Mouse (Mus musculus) ES-E14 (cell line): ENCODE measurements around the gene Ctc1. TPM values are rescaled to one million over a fixed set of nuclear protein-coding genes. Genes with fewer than 3 reads are reported as not detected.

Experiments
- DNase-seq: peaks from one replicate; pipeline ENCODE4 v3.0.0-alpha.2; 2013; ENCODE audit warnings: low read depth, low spot score
- H3K27ac ChIP-seq: 2 replicates; pipeline ENCODE4 v1.5.1; 2012; ENCODE audit warnings: low read depth, mild to moderate bottlenecking, low read length, moderate library complexity, mixed read lengths; ENCODE audit not compliant: poor library complexity, insufficient read depth, severe bottlenecking
- H3K36me3 ChIP-seq: 2 replicates; pipeline ENCODE4 v1.6.1; 2012; ENCODE audit warnings: mild to moderate bottlenecking, low read length, moderate library complexity, mixed read lengths; ENCODE audit not compliant: control insufficient read depth, poor library complexity, insufficient read depth, severe bottlenecking
- H3K4me1 ChIP-seq, 2 experiments: fragments of 150-350 bp in 1 of 2; sonication (generic) in 1 of 2; 2 replicates each; pipeline ENCODE4 v1.6.1; 2012; ENCODE audit warnings: low read length in 2 of 2, mild to moderate bottlenecking in 1 of 2, mixed read lengths in 1 of 2; ENCODE audit not compliant: control insufficient read depth in 2 of 2, insufficient read depth in 2 of 2, poor library complexity in 1 of 2
- H3K4me3 ChIP-seq, 2 experiments: fragments of 150-350 bp in 1 of 2; sonication (generic) in 1 of 2; 2 replicates each; pipeline ENCODE4 v1.5.1; 2012; ENCODE audit warnings: low read length in 2 of 2, low read depth in 1 of 2, mild to moderate bottlenecking in 1 of 2, mixed read lengths in 1 of 2; ENCODE audit not compliant: insufficient read depth in 1 of 2, poor library complexity in 1 of 2, severe bottlenecking in 1 of 2
- H3K9ac ChIP-seq: 2 replicates; pipeline ENCODE4 v1.6.1; 2012; ENCODE audit warnings: low read depth, mild to moderate bottlenecking, low read length, mixed read lengths; ENCODE audit not compliant: poor library complexity, insufficient read depth, severe bottlenecking
- H3K9me3 ChIP-seq: fragments of 150-350 bp; sonication (generic); 2 replicates; pipeline ENCODE4 v1.6.1; 2012; ENCODE audit warnings: low read depth, mild to moderate bottlenecking, low read length; ENCODE audit not compliant: control insufficient read depth, insufficient read depth
- CHD2 ChIP-seq: IDR thresholded peaks from 2 replicates; pipeline ENCODE4 v1.6.1; 2014; ENCODE audit warnings: mild to moderate bottlenecking, low read depth, low read length, inconsistent platforms
- HCFC1 ChIP-seq: IDR thresholded peaks from 2 replicates; pipeline ENCODE4 v1.6.1; 2012; ENCODE audit warnings: low read length, inconsistent platforms, borderline replicate concordance; ENCODE audit not compliant: insufficient read depth
- MAFK ChIP-seq: IDR thresholded peaks from 2 replicates; pipeline ENCODE4 v1.6.1; 2014; ENCODE audit warnings: mild to moderate bottlenecking, low read depth, low read length, inconsistent platforms; ENCODE audit not compliant: insufficient read depth
- ZC3H11A ChIP-seq: IDR thresholded peaks from 2 replicates; pipeline ENCODE4 v1.6.1; 2012; ENCODE audit warnings: low read depth, mild to moderate bottlenecking, inconsistent platforms, low read length, borderline replicate concordance
- ZNF384 ChIP-seq: IDR thresholded peaks from 2 replicates; pipeline ENCODE4 v1.6.1; 2012; ENCODE audit warnings: low read depth, low read length, inconsistent platforms
- in situ Hi-C, 2 experiments: fragments of 600-800 bp; cut with MboI; formaldehyde crosslinking; loops; one replicate each; pipeline ENCODE4 v1.15.1; 2025; ENCODE audit warnings: low sequenced_read_pairs in 2 of 2, inconsistent platforms in 1 of 2; ENCODE audit not compliant: unreplicated experiment in 2 of 2
- total RNA-seq: library from RNA; depleted of rRNA; stranded (reverse); fragments of 300-350 nt; gene quantifications from 2 replicates; pipeline ENCODE4 v1.2.3, GENCODE M21; 2012; rRNA removed

The Ctc1 gene
- total RNA-seq: 50.9 and 79.5 TPM in 2 replicates

DNA sequence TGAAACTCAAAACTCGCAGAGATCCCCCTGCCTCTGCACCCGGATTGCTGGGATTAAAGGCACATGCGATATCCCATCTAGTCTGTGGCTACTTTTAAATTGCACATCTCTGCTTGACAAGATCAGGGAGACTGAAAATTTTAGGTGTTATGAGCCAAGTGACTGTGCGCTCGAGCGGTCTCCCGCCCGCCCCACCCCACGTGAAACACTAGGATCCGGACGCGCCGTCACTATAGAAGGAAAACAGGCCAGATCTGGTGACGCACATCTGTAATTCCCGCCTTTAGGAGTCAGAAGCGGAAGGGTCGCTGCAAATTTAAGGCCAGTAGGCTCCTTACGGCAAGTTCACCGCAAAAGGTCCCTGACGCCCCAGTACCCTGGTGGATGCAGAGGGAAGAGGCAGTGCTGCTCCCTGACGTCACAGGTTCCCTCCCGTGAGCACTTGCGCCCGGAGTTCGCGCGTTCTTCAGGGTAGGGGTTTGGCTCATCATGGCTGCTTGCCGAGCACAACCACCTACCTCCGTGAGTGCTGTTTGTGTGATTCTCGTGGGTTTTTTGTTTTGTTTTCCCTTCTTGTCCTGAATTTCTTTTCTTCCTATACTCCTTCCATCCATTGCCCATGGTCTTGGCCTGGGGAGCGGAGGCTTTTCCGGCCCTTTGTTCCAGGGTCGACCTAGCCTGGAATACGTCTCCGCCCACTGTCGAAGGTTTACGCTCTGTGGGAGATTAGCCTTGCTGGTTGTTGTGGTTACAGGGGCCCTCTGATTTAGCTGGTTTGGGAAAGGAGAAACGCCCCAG lies at the start of gene Ctc1:
Ctc1 (plus strand) TSS at position 268 of the 798 bp plus-strand sequence.
- peaks cover under 1% of the 10 kb centered on the region; the same call in 1 of the 2 replicates for H3K36me3 ChIP-seq
- in situ Hi-C loops: no loop called here
- H3K9me3 ChIP-seq: no peaks in the 10 kb centered on the region
- H3K4me1 ChIP-seq: peaks cover 0 to 7% of the 10 kb centered on the region in 2 experiments; a peak in 2 of 4 replicates
- peak within 1 kb of the TSS; percentile 77 to 94 for H3K4me3 ChIP-seq
- peak; percentile 65; the same call in 1 of the 2 replicates for TF ChIP-seq HCFC1
- no peak for TF ChIP-seq MAFK
- peak; percentile 93 for DNase-seq
- peak within 1 kb of the TSS; percentile 91 for H3K9ac ChIP-seq
- peak within 1 kb of the TSS; percentile 83 for H3K27ac ChIP-seq

DNA sequence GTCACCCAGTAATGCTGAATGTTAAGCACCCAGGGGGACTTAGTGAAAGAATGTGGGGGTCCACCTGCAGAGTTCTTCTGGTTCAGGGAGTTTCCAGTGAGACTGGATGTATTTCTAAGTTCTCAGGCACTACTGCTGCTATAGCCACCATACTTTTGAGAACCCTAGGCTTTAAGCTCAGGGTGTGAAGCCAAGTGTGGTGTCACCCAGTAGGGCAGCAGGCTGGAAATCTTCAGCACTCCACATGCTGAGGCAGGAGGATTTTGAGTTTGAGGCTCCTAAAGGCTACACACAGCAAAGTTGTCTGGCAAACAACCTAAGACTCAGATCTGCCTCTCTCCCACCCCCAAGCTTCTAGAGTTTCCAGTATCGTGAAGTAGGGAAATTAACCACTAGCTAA lies 49.2 kb upstream of the Ctc1 start:
- no peak for DNase-seq
- no peak overlapping the region for H3K27ac ChIP-seq
- peaks cover 4 to 12% of the 10 kb centered on the region in 2 experiments; a peak in 1 of 4 replicates for H3K4me1 ChIP-seq
- H3K9me3 ChIP-seq: no peaks in the 10 kb centered on the region
- TF ChIP-seq HCFC1 (no peak), ZC3H11A (no peak), ZNF384 (no peak), MAFK (no peak), CHD2 (no peak)
- in situ Hi-C loops: no loop called here
- H3K9ac ChIP-seq: no peak overlapping the region
- H3K36me3 ChIP-seq: 0 out of 2 replicates have a peak, but pooled peaks cover 5% of the 10 kb centered on the region
- H3K4me3 ChIP-seq: no peak overlapping the region

DNA sequence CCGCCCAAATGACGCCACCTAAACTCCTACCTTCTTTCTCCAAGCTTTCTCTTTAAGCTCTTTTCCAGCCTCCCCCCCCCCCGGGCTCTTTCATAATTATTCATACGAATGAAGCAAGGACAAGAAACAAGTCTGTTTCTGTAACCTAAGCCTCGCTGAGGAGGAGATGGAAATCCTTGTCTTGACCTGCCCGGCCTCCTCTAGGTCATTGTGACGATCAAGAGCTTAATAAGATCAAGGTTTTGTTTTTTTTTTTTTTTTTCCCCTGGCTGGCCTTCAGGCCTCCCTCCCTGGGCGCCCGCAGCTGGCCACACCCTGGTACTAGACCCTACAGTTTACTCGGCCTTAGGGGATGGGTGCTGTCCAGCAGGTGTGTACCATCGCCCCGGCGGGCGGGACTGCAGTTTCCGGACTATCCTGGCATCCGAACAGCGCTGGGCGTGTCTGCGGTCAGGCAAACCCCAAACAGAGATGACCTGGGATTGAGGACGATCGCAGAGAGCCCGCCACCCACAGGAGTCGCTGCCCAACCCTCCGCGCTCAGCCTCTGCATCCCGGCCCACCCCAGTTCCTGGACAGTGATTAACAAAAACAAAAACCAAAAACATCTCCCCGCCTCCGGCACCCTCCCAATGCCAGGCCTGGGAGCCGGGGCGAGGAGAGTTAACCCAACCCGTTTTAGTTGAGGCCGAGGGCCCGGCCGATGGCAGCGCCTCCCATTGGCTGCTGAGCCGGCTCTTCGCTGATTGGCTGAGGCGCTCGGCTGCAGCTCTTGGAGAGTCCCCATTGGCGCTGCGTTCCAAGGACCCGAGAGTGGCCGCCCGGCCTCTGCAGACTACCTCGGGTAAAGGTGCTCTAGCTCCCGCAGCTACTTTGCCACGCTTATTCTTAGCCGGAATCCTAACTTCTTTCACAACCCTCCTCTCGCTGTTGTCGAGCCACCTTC lies 48.1 kb upstream of the Ctc1 start, which contains the start of gene Slc25a35:
Slc25a35 (plus strand) TSS at position 795 of the 946 bp plus-strand sequence.
- Histone ChIP-seq H3K9me3 (no peaks in the 10 kb centered on the region), H3K4me1 (peaks cover 4 to 15% of the 10 kb centered on the region in 2 experiments; a peak in 3 of 4 replicates), H3K27ac (no peak within 1 kb of the TSS), H3K9ac (peak within 1 kb of the TSS; percentile 48; the same call in 1 of the 2 replicates), H3K4me3 (peak within 1 kb of the TSS; percentile 69 to 73), H3K36me3 (0 out of 2 replicates have a peak, but pooled peaks cover 6% of the 10 kb centered on the region)
- no peak for TF ChIP-seq CHD2
- peak; percentile 55; the same call in 1 of the 2 replicates for TF ChIP-seq ZNF384
- DNase-seq: peak; percentile 83
- in situ Hi-C loops: no loop called here

DNA sequence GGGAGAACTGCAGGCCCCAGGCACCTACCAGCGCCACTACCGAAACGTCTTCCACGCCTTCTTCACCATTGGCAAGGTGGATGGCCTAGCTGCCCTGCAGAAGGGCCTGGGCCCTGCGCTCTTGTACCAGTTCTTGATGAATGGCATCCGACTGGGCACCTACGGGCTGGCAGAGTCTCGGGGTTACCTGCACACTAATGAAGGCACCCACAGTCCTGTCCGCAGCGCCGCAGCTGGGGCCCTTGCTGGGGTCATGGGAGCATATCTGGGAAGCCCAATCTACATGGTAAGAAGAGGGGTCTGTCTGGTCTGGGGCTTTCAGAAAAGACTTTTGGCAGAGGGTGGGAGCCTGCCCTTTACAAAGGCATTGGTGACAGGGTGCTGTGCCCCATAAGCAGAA lies 47.0 kb upstream of the Ctc1 start:
- Histone ChIP-seq H3K4me3 (no peak overlapping the region), H3K36me3 (0 out of 2 replicates have a peak, but pooled peaks cover 6% of the 10 kb centered on the region), H3K27ac (no peak overlapping the region), H3K4me1 (peaks cover 0 to 14% of the 10 kb centered on the region in 2 experiments; a peak in 3 of 4 replicates), H3K9me3 (no peaks in the 10 kb centered on the region), H3K9ac (no peak overlapping the region)
- TF ChIP-seq MAFK: no peak
- no peak for TF ChIP-seq ZNF384
- no peak for TF ChIP-seq CHD2
- no peak for DNase-seq
- in situ Hi-C loops: no loop called here
